Mouse (Mus musculus): ENCODE data around the gene Mpp3. TPM values are rescaled to one million over a fixed set of nuclear protein-coding genes. Genes with fewer than 3 reads are reported as not detected.

The Mpp3 gene
- polyA plus RNA-seq, 1 experiment from 2014 or later, result 55.2 TPM

- WGBS, result 14% methylated on average over 24 of the region's 24 CpGs
- Histone ChIP-seq H3K9me3 (ENCODE audit: control insufficient read depth, low read length) (no peaks in the 10 kb centered on the region), H3K4me3 (replicated peaks; ENCODE audit: low read length) (no peak overlapping the region), H3K9ac (replicated peaks; ENCODE audit: low read depth, low read length) (no peak overlapping the region), H3K4me1 (replicated peaks; ENCODE audit: control insufficient read depth, insufficient read depth, low read length) (no peaks in the 10 kb centered on the region; the same call in 1 of the 2 replicates), H3K36me3 (ENCODE audit: control insufficient read depth, insufficient read depth) (no peaks in the 10 kb centered on the region), H3K27ac (ENCODE audit: low read length) (no peak overlapping the region), H3K4me2 (ENCODE audit: low read length) (no peak overlapping the region), H3K27me3 (replicated peaks; ENCODE audit: control insufficient read depth, insufficient read depth, low read length) (no peaks in the 10 kb centered on the region)
- no peak for ATAC-seq
These were observed 75.5 kb downstream of the Mpp3 start for GRCm38 (mm10) chr11:101952541-101953341.

GRCm38 (mm10) chr11:101950021-101950420, 78.2 kb downstream of the Mpp3 start:
- H3K9me3 ChIP-seq (ENCODE audit: control insufficient read depth, low read length), result no peaks in the 10 kb centered on the region
- H3K4me2 ChIP-seq (ENCODE audit: low read length), result no peak overlapping the region
- ATAC-seq, result no peak
- no peak overlapping the region for H3K4me3 ChIP-seq (replicated peaks; ENCODE audit: low read length)
- H3K36me3 ChIP-seq (ENCODE audit: control insufficient read depth, insufficient read depth), result no peaks in the 10 kb centered on the region
- H3K9ac ChIP-seq (replicated peaks; ENCODE audit: low read depth, low read length), result no peak overlapping the region
- 85% methylated on average over 5 of the region's 5 CpGs for WGBS
- H3K4me1 ChIP-seq (replicated peaks; ENCODE audit: control insufficient read depth, insufficient read depth, low read length), result no peaks in the 10 kb centered on the region; the same call in 1 of the 2 replicates
- no peak overlapping the region for H3K27ac ChIP-seq (ENCODE audit: low read length)
- H3K27me3 ChIP-seq (replicated peaks; ENCODE audit: control insufficient read depth, insufficient read depth, low read length), result no peaks in the 10 kb centered on the region

Other genes with a start within 250 kb of the Mpp3 start
- 6.8 and 7.3 TPM in 2 replicates for gene Etv4, start 243.1 kb downstream of the Mpp3 start, polyA plus RNA-seq (2015; fragmentation: Nextera tagmentation; extraction: Ambion mirVana)
- gene Meox1, start 134.1 kb downstream of the Mpp3 start, polyA plus RNA-seq (2015; fragmentation: Nextera tagmentation; extraction: Ambion mirVana), result 0.79 and 0.84 TPM in 2 replicates
- 0.11 TPM in 1 of 2 replicates, not detected in the other for gene Sost, start 61.4 kb downstream of the Mpp3 start, polyA plus RNA-seq (2015; fragmentation: Nextera tagmentation; extraction: Ambion mirVana)
- gene Cfap97d1, start 44.2 kb downstream of the Mpp3 start, polyA plus RNA-seq (2015; fragmentation: Nextera tagmentation; extraction: Ambion mirVana), result not detected in 2 replicates
- gene Dusp3, start 41.4 kb downstream of the Mpp3 start, polyA plus RNA-seq (2015; fragmentation: Nextera tagmentation; extraction: Ambion mirVana), result 12.7 and 14.5 TPM in 2 replicates
- 0.26 and 0.46 TPM in 2 replicates for gene Cd300lg, start 13.0 kb upstream of the Mpp3 start, polyA plus RNA-seq (2015; fragmentation: Nextera tagmentation; extraction: Ambion mirVana)
- gene Mpp2, start 60.1 kb upstream of the Mpp3 start, polyA plus RNA-seq (2015; fragmentation: Nextera tagmentation; extraction: Ambion mirVana), result 21.0 and 24.1 TPM in 2 replicates
- not detected in 2 replicates for gene Ppy, start 72.9 kb upstream of the Mpp3 start, polyA plus RNA-seq (2015; fragmentation: Nextera tagmentation; extraction: Ambion mirVana)
- gene Pyy, start 79.4 kb upstream of the Mpp3 start, polyA plus RNA-seq (2015; fragmentation: Nextera tagmentation; extraction: Ambion mirVana), result not detected in 2 replicates
- gene Nags, start 117.1 kb upstream of the Mpp3 start, polyA plus RNA-seq (2015; fragmentation: Nextera tagmentation; extraction: Ambion mirVana), result not detected in 2 replicates
- 43.9 and 44.7 TPM in 2 replicates for gene Tmem101, start 127.9 kb upstream of the Mpp3 start, polyA plus RNA-seq (2015; fragmentation: Nextera tagmentation; extraction: Ambion mirVana)
- gene Lsm12, start 156.8 kb upstream of the Mpp3 start, polyA plus RNA-seq (2015; fragmentation: Nextera tagmentation; extraction: Ambion mirVana), result 103 and 123 TPM in 2 replicates
- gene G6pc3, start 161.2 kb upstream of the Mpp3 start, polyA plus RNA-seq (2015; fragmentation: Nextera tagmentation; extraction: Ambion mirVana), result 21.5 and 26.2 TPM in 2 replicates
- 124 and 136 TPM in 2 replicates for gene Hdac5, start 201.7 kb upstream of the Mpp3 start, polyA plus RNA-seq (2015; fragmentation: Nextera tagmentation; extraction: Ambion mirVana)
- 5.4 and 5.5 TPM in 2 replicates for gene BC030867, start 220.4 kb upstream of the Mpp3 start, polyA plus RNA-seq (2015; fragmentation: Nextera tagmentation; extraction: Ambion mirVana)
- not detected in 2 replicates for gene Asb16, start 240.3 kb upstream of the Mpp3 start, polyA plus RNA-seq (2015; fragmentation: Nextera tagmentation; extraction: Ambion mirVana)

All from forebrain, embryonic 16.5 days (tissue).